Mouse (Mus musculus): ENCODE measurements around the gene Cdkal1.

The Cdkal1 gene

DNA sequence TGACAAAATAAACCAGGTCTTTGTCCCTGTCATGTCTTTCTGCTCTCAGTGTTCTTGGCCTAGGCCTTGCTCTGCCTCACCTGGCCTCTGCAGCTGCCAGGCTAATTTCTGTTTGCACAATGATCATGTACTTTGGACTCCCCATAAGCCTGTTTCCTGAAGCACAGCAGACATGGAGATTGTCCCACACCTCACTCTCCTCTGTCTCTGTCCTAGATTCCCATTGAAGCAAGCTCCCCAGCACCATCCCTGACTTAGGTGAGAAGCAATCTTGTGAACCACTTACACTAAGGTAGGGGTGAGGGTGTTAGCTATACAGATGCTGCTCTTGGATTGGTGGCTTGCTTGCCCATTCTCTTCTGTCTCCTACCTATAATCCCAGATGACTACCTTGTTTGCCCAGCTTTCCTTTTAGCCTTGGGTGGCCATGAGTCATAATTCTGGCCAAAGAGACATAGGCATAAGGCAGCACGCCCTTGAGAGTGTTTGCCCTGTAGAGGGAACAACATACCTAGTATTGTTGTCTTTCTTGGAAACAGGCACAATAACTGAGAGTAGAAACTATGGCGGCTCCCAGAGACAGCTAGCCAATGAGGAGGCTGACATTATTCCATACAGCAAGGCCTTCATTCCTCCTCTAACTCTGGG, 692.5 kb downstream of the Cdkal1 start:
- no peak for DNase-seq

DNA sequence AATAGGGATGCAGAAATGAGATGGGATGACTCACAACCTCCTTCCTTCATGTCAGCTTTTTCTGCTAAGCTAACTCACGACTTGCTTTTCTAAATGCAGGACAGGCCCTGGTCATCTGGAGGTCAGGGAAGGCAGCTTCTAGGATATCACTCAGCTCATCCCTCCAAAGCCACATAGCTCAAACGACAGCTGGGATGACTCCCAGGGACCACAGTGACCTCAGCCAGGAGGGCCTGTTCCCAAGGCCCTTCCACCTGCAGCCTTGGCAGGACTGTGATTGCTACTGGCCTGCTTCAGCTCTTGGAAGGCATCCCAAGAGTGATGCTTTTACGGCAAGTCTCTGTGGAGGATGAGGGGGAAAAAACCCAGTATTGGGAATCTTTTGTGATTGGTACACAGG, 693.0 kb downstream of the Cdkal1 start:
- no peak for DNase-seq

DNA sequence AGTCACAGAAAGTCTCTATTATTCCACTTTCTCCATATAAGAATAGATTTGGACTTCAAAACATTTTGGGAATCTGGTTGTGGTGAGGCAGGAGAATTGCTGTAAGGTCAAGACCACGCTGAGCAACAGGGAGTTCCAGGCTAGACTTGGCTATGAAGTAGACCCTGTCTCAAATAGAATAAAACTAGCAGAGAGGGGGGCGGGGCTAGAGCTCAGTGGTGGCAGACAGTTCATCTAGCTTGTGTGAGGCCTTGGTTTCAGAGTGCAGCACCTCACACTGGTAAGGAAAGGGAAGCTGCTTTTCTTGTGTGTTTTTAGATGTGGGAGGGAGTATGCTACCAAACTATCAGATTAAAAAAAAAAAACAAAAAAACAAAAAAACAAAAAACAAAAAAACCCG, 694.0 kb downstream of the Cdkal1 start:
- DNase-seq = no peak

DNA sequence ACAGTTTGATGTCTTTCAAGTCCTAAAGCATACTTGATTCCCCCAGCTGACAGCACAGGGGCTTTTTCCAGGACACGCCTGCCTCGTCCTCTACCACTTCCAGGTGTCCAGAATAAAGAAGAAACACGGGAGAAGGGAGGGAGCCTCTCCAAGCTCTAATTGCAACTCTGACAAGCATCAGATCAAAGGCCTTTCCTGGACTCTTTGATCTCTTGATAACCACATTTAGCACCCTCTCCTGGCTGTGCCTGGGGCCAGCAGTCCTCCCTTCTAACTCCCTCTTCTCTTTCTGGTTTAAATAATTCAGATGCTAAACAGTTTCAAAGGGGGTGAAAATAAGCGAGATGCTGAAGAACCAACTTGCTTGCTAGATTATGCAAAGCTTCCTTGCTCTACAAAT, 698.8 kb downstream of the Cdkal1 start:
- no peak for DNase-seq

DNA sequence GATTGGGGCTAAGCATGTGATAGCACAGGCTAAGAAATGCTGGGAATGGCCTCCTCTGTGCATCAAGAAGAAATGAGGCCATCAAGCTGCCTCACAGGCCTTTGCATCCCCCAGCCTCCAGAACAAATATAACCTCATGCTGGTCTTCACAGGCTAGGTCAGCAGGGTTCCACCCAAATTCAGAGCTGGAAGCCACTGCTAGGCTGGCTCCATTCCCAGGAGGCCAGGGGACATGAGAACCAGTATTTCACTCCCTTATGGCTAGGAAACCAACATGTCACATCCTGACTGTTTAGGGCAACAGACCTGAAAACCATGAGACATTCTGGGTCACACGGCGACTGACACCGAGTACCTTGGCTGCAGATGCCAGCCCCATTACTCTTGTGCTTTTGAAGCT, 700.2 kb downstream of the Cdkal1 start:
- peak in 1 of 2 experiments; percentile 17 for DNase-seq

DNA sequence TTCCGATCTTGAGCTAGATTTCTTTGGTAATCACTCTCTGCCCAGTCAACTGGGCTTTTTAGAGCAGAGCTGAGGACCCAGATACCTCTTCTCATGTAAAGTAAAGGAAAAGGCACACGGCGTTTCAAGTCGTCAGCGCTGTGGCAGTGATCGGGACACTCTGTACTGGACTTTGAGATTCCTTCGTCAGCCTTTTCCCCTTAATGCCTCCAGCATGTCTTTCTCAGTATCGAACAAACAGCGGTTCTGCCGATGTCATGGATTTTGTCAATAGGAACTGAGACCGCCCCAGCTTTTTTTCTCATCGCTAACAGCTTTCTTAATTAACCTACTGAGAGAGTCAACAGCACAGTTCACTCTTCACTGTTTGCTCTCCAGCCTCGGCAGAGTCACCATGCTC, 705.4 kb downstream of the Cdkal1 start:
- DNase-seq = no peak

DNA sequence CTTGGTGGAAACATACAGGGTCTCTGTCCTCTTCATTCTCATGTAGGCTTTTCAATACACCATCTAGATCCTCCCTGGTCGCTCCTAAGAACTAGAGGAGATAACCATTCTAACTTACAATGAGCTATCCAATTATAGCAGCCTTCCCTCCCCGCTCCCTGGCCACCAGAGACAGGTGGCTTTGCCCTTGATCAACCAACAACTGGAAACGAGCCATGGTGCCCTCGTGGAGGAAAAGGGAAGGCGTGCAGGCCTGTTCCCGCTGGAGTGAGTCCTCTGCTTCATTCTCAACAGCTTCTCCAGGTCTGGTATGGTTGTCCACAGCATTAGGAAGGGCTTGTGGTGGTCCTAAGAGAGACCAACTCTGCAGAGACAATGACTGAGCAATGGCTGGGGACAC, 706.1 kb downstream of the Cdkal1 start:
- no peak for DNase-seq

DNA sequence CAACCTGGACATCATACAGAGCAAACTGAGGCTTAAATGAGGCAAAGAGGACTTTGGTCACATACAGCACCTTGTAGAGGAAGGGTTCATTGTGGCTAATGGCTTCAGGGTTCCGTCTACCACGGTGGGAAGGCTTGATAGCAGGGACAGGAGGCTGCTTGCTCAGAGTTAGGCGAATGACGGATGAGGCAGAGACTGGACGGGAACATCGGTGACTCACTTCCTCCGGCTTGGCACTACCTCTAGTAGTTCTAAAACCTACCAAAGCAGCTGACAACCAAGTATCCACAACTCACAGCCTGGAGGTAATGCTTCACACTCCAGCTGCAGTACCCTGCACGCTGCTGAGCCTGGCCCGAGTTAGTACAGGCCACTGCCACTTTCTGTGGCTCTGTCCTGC, 706.9 kb downstream of the Cdkal1 start:
- no peak for DNase-seq
